Mouse (Mus musculus) kidney, adult 18-20 months (tissue): ENCODE data around the gene Hist1h2ad.
"Not testable (repeated sequence)": the region's sequence is repeated elsewhere in the genome, so short reads cannot be mapped to it uniquely, and the experiment has no call there.

Experiments used
- DNase-seq: peaks from one replicate; pipeline ENCODE4 v3.0.0; 2021

Hist1h2ad gene

DNA sequence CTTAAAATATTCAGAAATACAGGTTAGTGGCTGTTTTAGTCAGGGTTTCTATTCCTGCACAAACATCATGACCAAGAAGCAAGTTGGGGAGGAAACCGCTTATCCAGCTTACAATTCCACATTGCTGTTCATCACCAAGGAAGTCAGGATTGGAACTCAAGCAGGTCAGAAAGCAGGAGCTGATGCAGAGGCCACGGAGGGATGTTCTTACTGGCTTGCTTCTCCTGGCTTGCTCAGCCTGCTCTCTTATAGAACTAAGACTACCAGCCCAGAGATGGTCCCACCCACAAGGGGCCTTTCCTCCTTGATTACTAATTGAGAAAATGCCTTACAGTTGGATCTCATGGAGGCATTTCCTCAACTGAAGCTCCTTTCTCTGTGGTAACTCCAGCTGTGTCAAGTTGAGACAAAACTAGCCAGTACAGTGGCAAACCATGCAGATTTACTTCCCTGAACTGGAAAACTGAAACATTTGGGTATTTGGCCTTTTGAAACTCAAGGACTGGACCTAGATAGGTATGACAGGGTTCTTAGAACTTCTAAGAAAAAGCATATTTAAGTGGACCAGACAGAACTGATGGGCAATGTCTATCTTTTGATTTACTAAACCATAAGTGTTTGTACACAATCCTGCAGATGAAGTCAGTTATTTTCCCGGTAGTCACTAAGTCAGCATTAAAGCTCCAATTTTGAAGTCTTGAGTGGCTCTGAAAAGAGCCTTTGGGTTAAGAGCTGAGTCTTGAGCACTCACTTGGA lies 31.8 kb upstream of the Hist1h2ad start:
- DNase-seq, result not testable (repeated sequence)

GRCm38 (mm10) chr13:23542999-23543607 lies 31.1 kb upstream of the Hist1h2ad start, which contains the start of gene Hist1h2bh:
Hist1h2bh (minus strand) TSS chr13:23543392.
- peak; percentile 55 for DNase-seq

GRCm38 (mm10) chr13:23543965-23544786 lies 30.0 kb upstream of the Hist1h2ad start, which contains the start of gene Hist1h3f:
Hist1h3f (plus strand) TSS chr13:23544052.
- peak; percentile 70 for DNase-seq

- peak; percentile 25 for DNase-seq
These were observed 29.4 kb upstream of the Hist1h2ad start for GRCm38 (mm10) chr13:23544787-23545120.

DNA sequence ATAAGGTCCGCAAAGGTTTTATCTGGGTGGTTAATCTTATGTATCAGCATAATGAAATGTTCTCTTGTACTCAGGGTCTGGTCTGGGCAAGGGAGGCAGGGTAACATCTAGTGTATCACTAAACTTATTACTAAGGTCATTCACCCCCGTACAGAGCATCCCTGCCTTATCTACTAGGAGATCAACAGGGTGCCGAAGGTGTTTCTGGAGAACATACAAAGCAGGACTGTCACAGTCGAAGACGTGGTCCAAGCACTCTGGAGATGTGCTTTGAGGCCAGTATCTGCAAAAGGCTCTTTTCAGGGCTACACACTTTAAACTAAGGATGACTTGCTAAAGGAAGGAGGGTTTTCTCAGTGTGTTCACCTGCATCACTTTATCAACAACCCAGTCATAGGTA lies 27.5 kb upstream of the Hist1h2ad start:
- DNase-seq, result no peak

DNA sequence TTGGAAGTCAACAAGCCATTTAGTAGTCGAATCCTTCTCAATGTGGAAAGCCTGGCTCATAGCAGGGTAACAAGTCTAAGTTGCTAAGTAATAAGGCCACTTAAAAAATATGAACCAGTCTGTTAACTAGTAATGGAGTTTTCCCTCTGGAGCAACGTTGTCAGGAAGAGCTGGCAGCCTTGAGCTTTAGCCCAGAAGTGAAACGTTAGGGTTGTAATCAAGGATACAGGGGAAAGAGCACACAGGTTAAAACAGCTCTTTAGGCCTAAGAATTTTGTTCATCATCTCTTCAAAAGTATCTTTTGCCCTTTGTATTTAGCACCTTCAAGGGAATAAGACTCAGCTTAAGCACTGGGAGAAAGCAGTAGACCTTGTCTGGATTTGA lies 23.4 kb upstream of the Hist1h2ad start:
- no peak for DNase-seq

DNA sequence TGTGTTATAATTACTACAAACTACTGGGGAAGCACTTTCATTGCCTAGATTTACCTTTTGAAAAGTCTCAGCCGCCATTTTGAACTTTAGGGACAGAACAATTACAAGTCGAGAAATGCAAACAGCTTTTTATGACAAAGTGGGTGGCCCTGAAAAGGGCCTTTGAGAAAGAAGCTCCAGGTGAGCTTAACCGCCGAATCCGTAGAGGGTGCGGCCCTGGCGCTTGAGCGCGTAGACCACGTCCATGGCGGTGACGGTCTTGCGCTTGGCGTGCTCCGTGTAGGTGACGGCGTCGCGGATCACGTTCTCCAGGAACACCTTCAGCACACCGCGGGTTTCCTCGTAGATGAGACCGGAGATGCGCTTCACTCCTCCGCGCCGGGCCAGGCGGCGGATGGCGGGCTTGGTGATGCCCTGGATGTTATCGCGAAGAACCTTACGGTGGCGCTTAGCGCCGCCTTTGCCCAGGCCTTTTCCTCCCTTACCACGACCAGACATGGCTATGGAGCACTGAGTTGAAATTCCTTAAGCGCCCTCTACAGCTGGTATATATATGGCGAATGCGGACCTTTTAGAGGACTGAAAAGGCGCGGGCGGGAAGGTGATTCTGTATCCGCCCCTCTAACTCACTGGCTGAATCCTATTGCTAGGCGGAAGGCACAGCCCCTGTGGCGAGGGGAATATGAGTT lies 22.9 kb upstream of the Hist1h2ad start, which contains the start of gene Hist1h4f:
Gene Hist1h4f (minus strand): TSS at position 503 of the 689 bp plus-strand sequence.
- peak; percentile 74 for DNase-seq

DNA sequence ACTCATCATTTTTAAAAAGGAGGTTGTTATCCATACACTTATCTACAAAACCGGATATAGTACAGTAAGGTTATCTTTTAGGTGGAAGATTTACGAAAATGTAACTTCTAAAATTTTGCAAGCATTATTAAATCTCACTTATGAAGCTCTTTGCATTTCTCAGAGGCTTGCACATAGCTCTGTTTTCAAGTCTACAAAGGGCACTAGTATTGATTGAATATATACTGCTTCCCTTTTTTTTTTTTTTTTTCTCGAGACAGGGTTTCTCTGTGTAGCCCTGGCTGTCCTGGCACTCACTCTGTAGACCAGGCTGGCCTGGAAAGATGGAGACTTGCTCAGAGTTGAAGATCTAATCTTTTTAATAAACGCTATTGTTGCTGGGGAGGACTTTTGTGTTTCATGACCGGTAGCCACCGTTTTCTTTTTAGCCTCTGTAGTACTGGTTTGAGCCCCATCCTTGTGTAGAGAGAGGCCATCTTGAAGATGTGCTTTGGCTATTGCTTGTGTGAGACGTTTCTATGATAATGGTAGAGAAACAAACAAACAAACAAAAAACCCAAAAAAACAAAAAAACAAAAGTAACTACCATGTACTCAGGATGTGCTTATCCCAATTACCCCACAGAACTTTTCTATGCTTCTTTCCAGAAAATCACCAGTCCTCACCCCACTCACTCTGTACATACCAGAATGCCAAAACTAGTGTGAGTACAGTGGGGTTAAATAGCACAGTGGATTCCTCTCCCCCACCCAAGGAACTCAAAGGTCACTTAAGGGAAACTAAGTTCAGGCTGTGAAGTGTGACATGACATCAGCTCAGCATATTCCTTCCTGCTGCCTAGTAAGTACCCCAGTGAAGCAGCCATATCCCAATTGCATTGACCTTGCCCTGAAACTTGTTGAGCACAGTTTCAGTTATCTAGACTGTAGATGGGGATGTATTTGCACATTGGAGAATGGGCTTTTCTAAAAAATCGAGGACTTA lies 22.0 kb upstream of the Hist1h2ad start:
- DNase-seq, result no peak

DNA sequence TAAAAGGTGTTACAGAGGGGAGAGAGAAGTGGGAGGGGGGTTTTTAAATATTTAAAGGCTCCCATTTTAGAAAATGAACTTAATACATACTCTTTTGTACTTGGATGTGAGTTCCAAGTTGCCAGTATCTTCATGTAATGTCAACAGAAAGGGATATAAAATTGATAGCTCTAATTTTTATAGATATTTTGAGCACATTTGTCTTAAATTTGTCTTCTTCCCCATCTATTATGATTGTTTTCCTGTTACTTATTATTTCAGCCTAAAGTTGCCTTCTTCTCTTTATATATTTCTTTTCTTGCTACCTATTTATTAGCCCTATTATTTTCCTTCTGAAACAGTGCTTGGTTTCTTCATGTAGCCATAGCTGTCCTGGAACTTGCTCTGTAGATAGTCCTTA lies 21.2 kb upstream of the Hist1h2ad start, which contains the start of gene Hist1h1d:
Gene Hist1h1d (plus strand): TSS at position 301 of the 400 bp plus-strand sequence.
- DNase-seq, result no peak

DNA sequence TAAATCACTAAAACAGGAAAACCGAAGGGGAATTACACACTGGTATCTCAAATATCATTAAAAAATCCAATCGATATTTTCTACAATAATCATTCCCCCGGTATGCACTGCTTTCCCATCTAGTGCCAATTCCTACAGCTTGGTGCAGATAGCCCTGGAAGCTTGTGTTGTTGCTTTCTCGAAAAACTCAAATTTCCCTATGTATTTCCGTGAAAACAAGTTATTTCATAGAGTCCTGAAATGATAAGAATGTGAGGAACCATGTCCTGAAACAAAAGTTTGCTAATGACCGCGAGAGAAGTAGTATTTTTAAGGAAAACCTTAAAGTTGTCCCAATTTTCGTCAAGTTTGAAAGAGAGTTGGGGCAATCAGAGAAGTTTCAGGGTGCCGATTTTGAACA lies 19.8 kb upstream of the Hist1h2ad start:
- DNase-seq, result no peak

DNA sequence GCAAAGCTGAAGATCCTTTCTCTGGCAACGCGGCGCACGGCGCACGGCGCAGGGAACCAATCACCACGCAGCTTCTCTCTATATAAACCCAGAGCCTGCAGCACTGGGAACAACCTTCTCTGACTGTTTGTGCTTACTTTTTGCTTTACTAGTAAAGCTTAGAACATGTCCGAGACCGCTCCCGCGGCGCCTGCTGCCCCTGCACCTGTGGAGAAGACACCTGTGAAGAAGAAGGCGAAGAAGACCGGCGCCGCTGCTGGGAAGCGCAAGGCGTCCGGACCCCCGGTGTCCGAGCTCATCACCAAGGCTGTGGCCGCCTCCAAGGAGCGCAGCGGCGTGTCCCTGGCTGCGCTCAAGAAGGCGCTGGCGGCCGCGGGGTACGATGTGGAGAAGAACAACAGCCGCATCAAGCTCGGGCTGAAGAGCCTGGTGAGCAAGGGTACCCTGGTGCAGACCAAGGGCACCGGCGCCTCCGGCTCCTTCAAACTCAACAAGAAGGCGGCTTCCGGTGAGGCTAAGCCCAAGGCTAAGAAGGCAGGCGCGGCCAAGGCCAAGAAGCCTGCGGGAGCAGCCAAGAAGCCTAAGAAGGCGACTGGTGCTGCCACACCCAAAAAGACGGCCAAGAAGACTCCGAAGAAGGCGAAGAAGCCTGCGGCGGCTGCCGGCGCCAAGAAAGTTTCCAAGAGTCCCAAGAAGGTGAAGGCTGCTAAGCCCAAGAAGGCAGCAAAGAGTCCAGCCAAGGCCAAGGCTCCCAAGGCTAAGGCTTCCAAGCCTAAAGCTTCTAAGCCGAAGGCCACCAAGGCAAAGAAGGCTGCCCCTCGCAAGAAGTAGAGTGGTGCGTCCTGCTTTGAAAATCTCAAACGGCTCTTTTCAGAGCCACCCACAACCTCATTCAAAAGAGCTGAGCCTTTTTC lies 19.0 kb upstream of the Hist1h2ad start:
- peak; percentile 58 for DNase-seq

- DNase-seq, result peak; percentile 48
These were observed 18.3 kb upstream of the Hist1h2ad start for GRCm38 (mm10) chr13:23555839-23556416.

DNA sequence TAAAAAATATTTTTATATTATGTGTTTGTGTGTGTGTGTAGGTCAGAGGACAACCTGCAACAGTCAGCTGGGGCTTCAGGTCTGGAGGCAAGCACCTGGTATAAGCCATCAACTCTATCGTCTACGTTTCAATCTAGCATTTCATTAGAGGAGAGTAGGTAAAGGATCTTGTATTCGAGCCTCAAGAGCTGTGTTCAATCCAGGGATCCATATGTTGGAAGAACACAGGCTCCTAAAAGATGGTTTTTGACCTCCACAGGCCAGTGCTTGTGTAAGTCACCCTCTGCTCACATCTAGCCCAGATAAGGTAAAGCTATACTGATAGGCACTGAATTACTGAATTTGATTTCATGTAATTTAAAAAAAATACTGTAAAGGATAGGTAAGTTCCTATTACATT lies 17.3 kb upstream of the Hist1h2ad start:
- no peak for DNase-seq

DNA sequence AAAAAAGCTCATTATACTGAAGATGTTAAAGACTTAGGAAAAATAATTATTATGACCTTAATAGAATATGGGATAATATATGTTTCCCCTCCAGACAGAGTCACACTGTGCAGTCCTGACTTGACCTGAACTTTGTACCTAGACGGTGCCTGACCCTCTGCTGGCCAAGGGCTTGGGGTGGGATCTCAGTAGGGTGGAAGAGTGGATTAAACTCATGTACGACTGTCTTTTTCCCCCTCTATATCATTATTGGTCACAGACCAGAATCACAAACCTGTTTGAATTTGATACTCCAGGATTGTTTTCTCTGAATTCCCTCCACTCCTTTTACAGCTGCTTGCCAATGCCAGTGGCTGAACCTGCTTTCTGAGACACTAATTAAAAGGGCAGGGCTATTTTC lies 13.5 kb upstream of the Hist1h2ad start:
- DNase-seq, result not testable (repeated sequence)

GRCm38 (mm10) chr13:23561531-23561882 lies 12.7 kb upstream of the Hist1h2ad start:
- DNase-seq, result not testable (repeated sequence)

GRCm38 (mm10) chr13:23561883-23562659 lies 12.1 kb upstream of the Hist1h2ad start, which contains the start of gene Hist1h3e:
Hist1h3e (minus strand) TSS chr13:23562369.
- DNase-seq, result peak; percentile 89

- DNase-seq, result no peak
These were observed 11.3 kb upstream of the Hist1h2ad start for GRCm38 (mm10) chr13:23562699-23563462.

GRCm38 (mm10) chr13:23564482-23564881 lies 9.7 kb upstream of the Hist1h2ad start:
- DNase-seq, result no peak
